8 mouse cellular contexts compared by ENCODE assay signal in the genomic region with DNA sequence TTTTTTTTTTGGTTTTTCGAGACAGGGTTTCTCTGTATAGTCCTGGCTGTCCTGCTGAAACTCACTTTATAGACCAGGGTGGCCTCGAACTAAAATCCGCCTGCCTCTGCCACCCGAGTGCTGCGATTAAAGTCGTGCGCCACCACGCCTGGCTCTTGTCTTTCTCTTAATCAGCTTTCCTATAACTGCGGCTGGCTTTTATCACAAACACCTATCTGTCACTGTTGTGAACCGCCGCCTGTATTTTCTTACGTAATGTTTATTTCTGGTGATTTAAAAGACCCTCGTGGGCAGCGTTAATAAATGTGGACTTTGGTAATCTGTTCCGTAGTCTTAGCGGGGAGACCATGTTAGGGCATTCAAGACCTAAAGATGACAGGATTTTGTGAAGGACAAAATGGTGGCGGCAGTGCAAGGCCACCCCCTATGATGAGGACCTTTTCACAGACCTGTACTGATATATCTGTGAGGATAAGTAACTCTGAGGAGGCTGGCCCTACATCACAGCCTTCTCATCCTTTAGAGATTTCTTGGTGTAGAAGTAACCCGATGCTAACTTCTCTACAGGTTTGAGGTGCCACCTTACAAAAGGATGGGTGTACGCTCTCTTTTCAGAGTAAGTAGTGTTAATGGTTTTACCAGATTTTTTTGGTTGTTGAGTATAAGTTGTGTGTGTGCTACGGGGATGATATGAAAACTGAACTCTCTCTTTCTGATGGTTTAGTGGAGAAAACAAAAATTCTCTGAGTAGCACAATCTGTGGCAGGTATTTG. TPM values are rescaled to one million over a fixed set of nuclear protein-coding genes. Genes with fewer than 3 reads are reported as not detected.
DNase-seq lines count a peak whose midpoint lies in the region; ATAC-seq and TF ChIP-seq lines count a peak whose summit lies in the region.

No protein-coding gene starts in this region.

- no peak for ATAC-seq in kidney, embryonic 16.5 days (ENCODE audit: low FRiP score, low TSS enrichment)
- no peak; the same call in 1 of the 2 replicates for ATAC-seq in forebrain, embryonic 13.5 days
- no peak for ATAC-seq in limb, embryonic 15.5 days (ENCODE audit: insufficient number of reproducible peaks, low FRiP score, low TSS enrichment, low read depth)

- TF ChIP-seq POLR2A in olfactory bulb, adult 2 months (IDR thresholded peaks at IDR 0.05; ENCODE audit: insufficient read depth, low read depth, low read length): no peak

- under 1% methylated on average over 20 of the region's 20 CpGs for WGBS in kidney, embryonic 16.5 days
- WGBS in forebrain, embryonic 13.5 days: under 1% methylated on average over 20 of the region's 20 CpGs
- 0% methylated on average over 20 of the region's 20 CpGs for WGBS in limb, embryonic 15.5 days
- under 1% methylated on average over 20 of the region's 20 CpGs for WGBS in olfactory bulb, adult 2 months

- H3K9ac ChIP-seq in kidney, embryonic 16.5 days (replicated peaks; ENCODE audit: low read length): peak overlapping the region; percentile 98
- peak overlapping the region; percentile 93 for H3K9ac ChIP-seq in forebrain, embryonic 13.5 days
- H3K9ac ChIP-seq in limb, embryonic 15.5 days: peak overlapping the region; percentile 89

- H3K27ac ChIP-seq in kidney, embryonic 16.5 days (ENCODE audit: low read length): peak overlapping the region; percentile 93
- peak overlapping the region; percentile 80 for H3K27ac ChIP-seq in forebrain, embryonic 13.5 days
- H3K27ac ChIP-seq in limb, embryonic 15.5 days: peak overlapping the region; percentile 90
- peak overlapping the region; percentile 58; the same call in 1 of the 2 replicates for H3K27ac ChIP-seq in olfactory bulb, adult 2 months (ENCODE audit: insufficient read depth, low read depth, low read length)

- peak overlapping the region; percentile 97 for H3K4me3 ChIP-seq in kidney, embryonic 16.5 days (ENCODE audit: low read length)
- H3K4me3 ChIP-seq in forebrain, embryonic 13.5 days: peak overlapping the region; percentile 68
- peak overlapping the region; percentile 75 for H3K4me3 ChIP-seq in limb, embryonic 15.5 days
- H3K4me3 ChIP-seq in olfactory bulb, adult 2 months (ENCODE audit: insufficient read depth, low read depth, low read length): peak overlapping the region; percentile 61

- no peak for DNase-seq in kidney, adult 8-10 months
- peak; percentile 44 for DNase-seq in NIH3T3 (ENCODE audit: low read depth)
- DNase-seq in frontal cortex, postnatal 14 days (ENCODE audit: low spot score in 2 of 2): no peak
- DNase-seq in spleen, adult 12 weeks (ENCODE audit: low spot score): no peak

- no peaks in the 10 kb centered on the region for H3K9me3 ChIP-seq in kidney, embryonic 16.5 days (ENCODE audit: low read length)
- H3K9me3 ChIP-seq in forebrain, embryonic 13.5 days (replicated peaks): no peaks in the 10 kb centered on the region
- H3K9me3 ChIP-seq in limb, embryonic 15.5 days: no peaks in the 10 kb centered on the region

- no peaks in the 10 kb centered on the region for H3K27me3 ChIP-seq in kidney, embryonic 16.5 days (ENCODE audit: insufficient read depth, low read length)
- H3K27me3 ChIP-seq in forebrain, embryonic 13.5 days: no peaks in the 10 kb centered on the region
- H3K27me3 ChIP-seq in limb, embryonic 15.5 days: no peaks in the 10 kb centered on the region

- H3K4me1 ChIP-seq in kidney, embryonic 16.5 days (ENCODE audit: insufficient read depth, low read length): peaks cover 28% of the 10 kb centered on the region
- peaks cover 41% of the 10 kb centered on the region for H3K4me1 ChIP-seq in forebrain, embryonic 13.5 days
- peaks cover 29% of the 10 kb centered on the region for H3K4me1 ChIP-seq in limb, embryonic 15.5 days
- H3K4me1 ChIP-seq in olfactory bulb, adult 2 months (ENCODE audit: control insufficient read depth, insufficient read depth, low read length): peaks cover 4% of the 10 kb centered on the region; the same call in 1 of the 2 replicates

- H3K4me2 ChIP-seq in kidney, embryonic 16.5 days (replicated peaks; ENCODE audit: low read depth, low read length): peak overlapping the region; percentile 89
- H3K4me2 ChIP-seq in forebrain, embryonic 13.5 days: peak overlapping the region; percentile 88
- peak overlapping the region; percentile 52 for H3K4me2 ChIP-seq in limb, embryonic 15.5 days

- H3K36me3 ChIP-seq in kidney, embryonic 16.5 days (ENCODE audit: insufficient read depth, low read length): peaks cover 28% of the 10 kb centered on the region
- H3K36me3 ChIP-seq in forebrain, embryonic 13.5 days (ENCODE audit: poor library complexity, severe bottlenecking): peaks cover 28% of the 10 kb centered on the region
- peaks cover 23% of the 10 kb centered on the region for H3K36me3 ChIP-seq in limb, embryonic 15.5 days

- no peak for TF ChIP-seq CTCF in olfactory bulb, adult 2 months (IDR thresholded peaks at IDR 0.05; ENCODE audit: insufficient read depth, low read depth, low read length)

RNA-seq across cellular contexts. Expression of a gene that starts 0.6 kb away (rescaled TPM):
- polyA plus RNA-seq in kidney, embryonic 16.5 days (2015; fragmentation: Nextera tagmentation; extraction: Ambion mirVana): 141 and 146 TPM in 2 replicates
- 135 and 143 TPM in 2 replicates for polyA plus RNA-seq in forebrain, embryonic 13.5 days (2015; fragmentation: Nextera tagmentation; extraction: Ambion mirVana)
- 118 and 148 TPM in 2 replicates for polyA plus RNA-seq in limb, embryonic 15.5 days (2015; fragmentation: Nextera tagmentation; extraction: Ambion mirVana)
- polyA plus RNA-seq in olfactory bulb, adult 2 months (2012; ENCODE audit: insufficient read depth, insufficient read length, low replicate concordance, missing spikeins): not detected in 2 replicates

RNA-seq across cellular contexts. Expression of a gene that starts 11.9 kb away (rescaled TPM):
- polyA plus RNA-seq in kidney, embryonic 16.5 days (2015; fragmentation: Nextera tagmentation; extraction: Ambion mirVana): 101 and 108 TPM in 2 replicates
- 92.0 and 97.4 TPM in 2 replicates for polyA plus RNA-seq in forebrain, embryonic 13.5 days (2015; fragmentation: Nextera tagmentation; extraction: Ambion mirVana)
- 93.8 and 96.0 TPM in 2 replicates for polyA plus RNA-seq in limb, embryonic 15.5 days (2015; fragmentation: Nextera tagmentation; extraction: Ambion mirVana)
- polyA plus RNA-seq in olfactory bulb, adult 2 months (2012; ENCODE audit: insufficient read depth, insufficient read length, low replicate concordance, missing spikeins): not detected in 2 replicates

RNA-seq across cellular contexts. Expression of a gene that starts 16.8 kb away (rescaled TPM):
- 1.9 and 2.0 TPM in 2 replicates for polyA plus RNA-seq in kidney, embryonic 16.5 days (2015; fragmentation: Nextera tagmentation; extraction: Ambion mirVana)
- polyA plus RNA-seq in forebrain, embryonic 13.5 days (2015; fragmentation: Nextera tagmentation; extraction: Ambion mirVana): 1.9 and 3.7 TPM in 2 replicates
- polyA plus RNA-seq in limb, embryonic 15.5 days (2015; fragmentation: Nextera tagmentation; extraction: Ambion mirVana): 1.7 and 2.3 TPM in 2 replicates
- polyA plus RNA-seq in olfactory bulb, adult 2 months (2012; ENCODE audit: insufficient read depth, insufficient read length, low replicate concordance, missing spikeins): not detected in 2 replicates

RNA-seq across cellular contexts. Expression of a gene that starts 17.5 kb away (rescaled TPM):
- polyA plus RNA-seq in kidney, embryonic 16.5 days (2015; fragmentation: Nextera tagmentation; extraction: Ambion mirVana): 150 and 154 TPM in 2 replicates
- 117 and 118 TPM in 2 replicates for polyA plus RNA-seq in forebrain, embryonic 13.5 days (2015; fragmentation: Nextera tagmentation; extraction: Ambion mirVana)
- 185 and 189 TPM in 2 replicates for polyA plus RNA-seq in limb, embryonic 15.5 days (2015; fragmentation: Nextera tagmentation; extraction: Ambion mirVana)
- polyA plus RNA-seq in olfactory bulb, adult 2 months (2012; ENCODE audit: insufficient read depth, insufficient read length, low replicate concordance, missing spikeins): 609 TPM in 1 of 2 replicates, not detected in the other

RNA-seq across cellular contexts. Expression of a gene that starts 33.1 kb away (rescaled TPM):
- polyA plus RNA-seq in kidney, embryonic 16.5 days (2015; fragmentation: Nextera tagmentation; extraction: Ambion mirVana): 213 and 218 TPM in 2 replicates
- 194 and 211 TPM in 2 replicates for polyA plus RNA-seq in forebrain, embryonic 13.5 days (2015; fragmentation: Nextera tagmentation; extraction: Ambion mirVana)
- polyA plus RNA-seq in limb, embryonic 15.5 days (2015; fragmentation: Nextera tagmentation; extraction: Ambion mirVana): 171 and 188 TPM in 2 replicates
- not detected in 2 replicates for polyA plus RNA-seq in olfactory bulb, adult 2 months (2012; ENCODE audit: insufficient read depth, insufficient read length, low replicate concordance, missing spikeins)
